Mouse (Mus musculus) lung, embryonic 15.5 days (tissue): ENCODE measurements at regions not wholly inside any gene's neighbourhood (a gene's known extent, or its start where the extent isn't known, plus 50 kb on each side); places are given as distances from the start of the nearest gene placed in this dataset. TPM values are rescaled to one million over a fixed set of nuclear protein-coding genes. Genes with fewer than 3 reads are reported as not detected.

Source experiments
- ATAC-seq: fragments of 200-750 bp; cut with Nextera tagmentation; 2 replicates; pipeline ENCODE4 v1.8.0; 2017; ENCODE audit warnings: moderate number of reproducible peaks, borderline replicate concordance; ENCODE audit not compliant: low FRiP score, low TSS enrichment; ENCODE audit errors: extremely low read depth
- H3K27ac ChIP-seq: fragments of 300-500 bp; sonication (generic); 2 replicates; pipeline ENCODE4 v1.5.1; 2015; ENCODE audit warnings: moderate library complexity, mild to moderate bottlenecking, inconsistent platforms
- H3K27me3 ChIP-seq: fragments of 300-500 bp; sonication (generic); 2 replicates; pipeline ENCODE4 v1.6.1; 2015; ENCODE audit warnings: inconsistent platforms
- H3K36me3 ChIP-seq: fragments of 300-500 bp; sonication (generic); 2 replicates; pipeline ENCODE4 v1.6.1; 2015; ENCODE audit warnings: inconsistent platforms
- H3K4me1 ChIP-seq: fragments of 300-500 bp; sonication (generic); 2 replicates; pipeline ENCODE4 v1.6.1; 2015; ENCODE audit warnings: inconsistent platforms
- H3K4me2 ChIP-seq: fragments of 300-500 bp; sonication (generic); 2 replicates; pipeline ENCODE4 v1.6.1; 2015; ENCODE audit warnings: inconsistent platforms, mild to moderate bottlenecking, moderate library complexity
- H3K4me3 ChIP-seq: fragments of 300-500 bp; sonication (generic); 2 replicates; pipeline ENCODE4 v1.5.1; 2015; ENCODE audit warnings: mild to moderate bottlenecking, inconsistent platforms
- H3K9ac ChIP-seq: fragments of 300-500 bp; sonication (generic); 2 replicates; pipeline ENCODE4 v1.6.1; 2015; ENCODE audit warnings: inconsistent platforms
- H3K9me3 ChIP-seq: fragments of 300-500 bp; sonication (generic); 2 replicates; pipeline ENCODE4 v1.6.1; 2016; ENCODE audit warnings: inconsistent platforms
- WGBS: fragments of 180-500 bp; shearing (Covaris S2); methylation state at CpG from one replicate; pipeline ENCODE4 v1.1.7; 2015; 5-methylcytosine and 5-hydroxymethylcytosine counted together
- microRNA-seq: library from miRNA; unstranded; fragments of <30 nt; microRNA quantifications from one replicate; pipeline ENCODE4, GENCODE M21; 2016

GRCm38 (mm10) chr13:60538110-60538509 is 63.6 kb upstream of the Dapk1 start:
- Histone ChIP-seq H3K9me3 (no peaks in the 10 kb centered on the region), H3K36me3 (no peaks in the 10 kb centered on the region), H3K27ac (no peak overlapping the region), H3K27me3 (no peaks in the 10 kb centered on the region), H3K9ac (no peak overlapping the region), H3K4me3 (no peak overlapping the region), H3K4me1 (peaks cover 6% of the 10 kb centered on the region), H3K4me2 (no peak overlapping the region)
- ATAC-seq = no peak
- WGBS = 50% methylated on average over 8 of the region's 8 CpGs

- no peaks in the 10 kb centered on the region for H3K36me3 ChIP-seq
- no peaks in the 10 kb centered on the region for H3K9me3 ChIP-seq
- H3K4me3 ChIP-seq = no peak overlapping the region
- H3K4me1 ChIP-seq = no peaks in the 10 kb centered on the region
- no peak overlapping the region for H3K27ac ChIP-seq
- 88% methylated on average over 5 of the region's 5 CpGs for WGBS
- H3K4me2 ChIP-seq = no peak overlapping the region
- no peak for ATAC-seq
- H3K9ac ChIP-seq = no peak overlapping the region
- no peaks in the 10 kb centered on the region for H3K27me3 ChIP-seq
Measured at GRCm38 (mm10) chr13:60541165-60541564, 60.6 kb upstream of the Dapk1 start.

GRCm38 (mm10) chr13:60544363-60544762 is 57.4 kb upstream of the Dapk1 start:
- 50% methylated on average over 3 of the region's 3 CpGs for WGBS
- H3K36me3 ChIP-seq = no peaks in the 10 kb centered on the region
- H3K27ac ChIP-seq = no peak overlapping the region
- no peak overlapping the region for H3K9ac ChIP-seq
- no peaks in the 10 kb centered on the region for H3K27me3 ChIP-seq
- ATAC-seq = no peak
- no peaks in the 10 kb centered on the region for H3K4me1 ChIP-seq
- H3K9me3 ChIP-seq = no peaks in the 10 kb centered on the region
- H3K4me3 ChIP-seq = no peak overlapping the region
- H3K4me2 ChIP-seq = no peak overlapping the region

GRCm38 (mm10) chr13:60545999-60546733 is 55.6 kb upstream of the Dapk1 start:
- H3K4me3 ChIP-seq = no peak overlapping the region
- no peaks in the 10 kb centered on the region for H3K36me3 ChIP-seq
- H3K27me3 ChIP-seq = no peaks in the 10 kb centered on the region
- ATAC-seq = no peak
- H3K4me1 ChIP-seq = no peaks in the 10 kb centered on the region
- no peak overlapping the region for H3K4me2 ChIP-seq
- H3K27ac ChIP-seq = no peak overlapping the region
- no peaks in the 10 kb centered on the region for H3K9me3 ChIP-seq
- no peak overlapping the region for H3K9ac ChIP-seq
- WGBS = 76% methylated on average over 2 of the region's 2 CpGs

Small RNA genes in the stretch of these regions (microRNA-seq; reads per million reads assigned to microRNA genes)
- gene Gm24999 (not detected), gene Gm25000 (not detected)
